ENCODE assay signal across 11 mouse cellular contexts in the genomic region with DNA sequence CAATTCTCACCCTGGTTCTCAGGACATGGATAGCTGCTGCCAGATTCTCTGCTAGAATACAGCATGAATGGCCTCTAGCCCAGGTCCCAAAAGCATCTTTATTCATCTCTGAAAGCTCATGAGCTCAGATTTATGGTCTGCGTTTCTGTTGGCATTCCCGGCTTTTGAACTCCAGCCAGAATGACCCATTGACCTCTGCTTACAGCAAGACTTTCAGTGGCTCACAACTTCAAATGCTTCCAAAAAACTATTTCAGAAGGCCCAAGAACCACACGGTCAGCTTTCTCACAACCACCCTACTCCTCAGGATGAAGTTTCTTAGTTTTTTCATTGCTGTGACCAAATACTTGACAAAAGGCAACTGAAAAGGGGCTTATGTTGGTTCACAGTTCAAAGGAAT.
DNase-seq lines count a peak whose midpoint lies in the region; ATAC-seq and TF ChIP-seq lines count a peak whose summit lies in the region.
"Had no signal": no experiment of that assay in that cellular context is flagged by ENCODE, and none has a peak within 500 bp of the region (broad histone marks: within the 10 kb centered on the region; RNA-seq: fewer than 3 reads in every experiment).

No protein-coding gene starts in this region.

- H3K9me3 ChIP-seq in lung, embryonic 14.5 days (ENCODE audit: low read depth, low read length), result no peaks in the 10 kb centered on the region
- H3K9me3 ChIP-seq: embryonic facial prominence, embryonic 12.5 days; liver, embryonic 13.5 days had no signal

- no peak for TF ChIP-seq CTCF in lung, embryonic 14.5 days (IDR thresholded peaks at IDR 0.05; ENCODE audit: low read depth)

- H3K9ac ChIP-seq in lung, embryonic 14.5 days, result no peak overlapping the region
- H3K9ac ChIP-seq: embryonic facial prominence, embryonic 12.5 days; liver, embryonic 13.5 days had no signal

- peak; percentile 82 for DNase-seq in lung, embryonic 14.5 days
- no peak for DNase-seq in lung, adult 18-20 months
- peak; percentile 76 for DNase-seq in adipocyte (ENCODE audit: low spot score)
- DNase-seq in adrenal gland, postnatal 14 days, result peak; percentile 86
- DNase-seq in kidney, postnatal 36 days, result peak; percentile 11 to 21
- DNase-seq in layer of hippocampus, adult 9-11 months, result no peak
- DNase-seq in layer of hippocampus, postnatal 36 days, result no peak
- DNase-seq: cerebellum, adult 9-11 months; liver, embryonic 13.5 days; thymus, postnatal 4 days had no signal

- H3K27ac ChIP-seq in lung, embryonic 14.5 days (ENCODE audit: low read depth), result no peak overlapping the region
- H3K27ac ChIP-seq: embryonic facial prominence, embryonic 12.5 days; liver, embryonic 13.5 days had no signal

- H3K36me3 ChIP-seq in lung, embryonic 14.5 days (ENCODE audit: insufficient read depth), result no peaks in the 10 kb centered on the region
- H3K36me3 ChIP-seq: embryonic facial prominence, embryonic 12.5 days; liver, embryonic 13.5 days had no signal

- H3K4me3 ChIP-seq in lung, embryonic 14.5 days (ENCODE audit: low read depth, low read length), result no peak overlapping the region
- H3K4me3 ChIP-seq: embryonic facial prominence, embryonic 12.5 days; liver, embryonic 13.5 days had no signal

- no peak overlapping the region for H3K4me2 ChIP-seq in lung, embryonic 14.5 days
- H3K4me2 ChIP-seq: embryonic facial prominence, embryonic 12.5 days; liver, embryonic 13.5 days had no signal

- WGBS in lung, embryonic 14.5 days, result 14% methylated on average over 3 of the region's 3 CpGs

- peak; percentile 38; the same call in 1 of the 2 replicates for ATAC-seq in lung, embryonic 14.5 days (ENCODE audit: insufficient read depth)

- H3K27me3 ChIP-seq in lung, embryonic 14.5 days (ENCODE audit: insufficient read depth, low read length), result no peaks in the 10 kb centered on the region
- H3K27me3 ChIP-seq: embryonic facial prominence, embryonic 12.5 days; liver, embryonic 13.5 days had no signal

- H3K4me1 ChIP-seq in lung, embryonic 14.5 days (ENCODE audit: insufficient read depth), result no peaks in the 10 kb centered on the region
- H3K4me1 ChIP-seq: embryonic facial prominence, embryonic 12.5 days; liver, embryonic 13.5 days had no signal

Comparison
In these comparisons a context has a peak if more than half of its experiments do, and no peak if none do; other contexts are left out.
1. DNase-seq: peak in lung, embryonic 14.5 days (single experiment), adipocyte (single experiment), adrenal gland, postnatal 14 days (single experiment) and kidney, postnatal 36 days (2 of 2); none in lung, adult 18-20 months (0 of 2), layer of hippocampus, adult 9-11 months (single experiment) and layer of hippocampus, postnatal 36 days (0 of 2).